Mouse (Mus musculus) forelimb bud, embryonic 11.5 days (tissue): ENCODE results near the gene Stox2.
"Not testable (repeated sequence)": the region's sequence is repeated elsewhere in the genome, so short reads cannot be mapped to it uniquely, and the experiment has no call there.

Experiments used
- DNase-seq: peaks from one replicate; pipeline ENCODE4 v3.0.0-alpha.2; 2012; ENCODE audit warnings: low read depth, low spot score

Stox2 gene

GRCm38 (mm10) chr8:47446312-47447046 lies at the start of gene Stox2:
TSS of gene Stox2 (minus strand) at chr8:47446362.
- DNase-seq: peak; percentile 33

DNA sequence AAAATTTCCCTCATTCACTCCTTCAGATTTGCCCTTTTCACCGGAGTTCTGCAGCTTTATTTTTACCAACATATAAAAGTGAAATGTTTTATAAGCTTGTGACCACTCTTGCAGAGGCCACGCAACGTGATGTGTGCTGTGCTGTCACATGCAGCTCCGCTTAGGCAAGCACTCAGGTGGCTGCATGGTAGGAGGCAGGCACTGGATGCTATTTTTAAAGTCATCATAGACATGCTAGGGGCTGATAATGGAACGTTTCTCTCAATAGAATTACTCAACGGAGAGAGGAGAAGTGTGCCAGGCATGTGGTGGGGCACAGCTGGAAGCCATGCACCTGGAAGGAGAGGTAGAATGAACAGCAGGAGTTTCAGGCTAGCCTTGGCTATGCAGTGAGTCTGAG lies 49.3 kb upstream of the Stox2 start:
- DNase-seq: no peak

- DNase-seq: no peak
Measured at GRCm38 (mm10) chr8:47494602-47495153, 48.5 kb upstream of the Stox2 start.

DNA sequence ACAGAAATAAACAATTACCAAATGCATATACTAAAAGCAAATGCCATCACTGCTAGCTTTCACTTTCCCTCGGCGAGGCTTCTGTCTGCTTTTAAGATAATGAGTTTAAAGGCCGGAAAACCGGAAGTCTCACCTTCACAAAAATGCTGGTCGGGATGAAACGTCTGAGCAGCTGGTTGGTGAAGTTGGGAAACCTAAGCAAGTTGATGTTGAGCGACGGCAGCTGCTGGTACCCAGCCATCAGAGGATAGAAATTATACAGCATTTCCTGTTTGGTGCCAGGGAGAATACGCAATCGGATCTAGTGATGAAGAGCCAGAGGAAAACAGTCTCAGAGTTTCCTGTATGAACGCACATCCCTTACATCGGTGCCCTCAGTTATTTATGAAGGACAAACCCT lies 46.9 kb upstream of the Stox2 start:
- no peak for DNase-seq

- DNase-seq: no peak
Measured at GRCm38 (mm10) chr8:47487231-47487630, 41.1 kb upstream of the Stox2 start.

DNA sequence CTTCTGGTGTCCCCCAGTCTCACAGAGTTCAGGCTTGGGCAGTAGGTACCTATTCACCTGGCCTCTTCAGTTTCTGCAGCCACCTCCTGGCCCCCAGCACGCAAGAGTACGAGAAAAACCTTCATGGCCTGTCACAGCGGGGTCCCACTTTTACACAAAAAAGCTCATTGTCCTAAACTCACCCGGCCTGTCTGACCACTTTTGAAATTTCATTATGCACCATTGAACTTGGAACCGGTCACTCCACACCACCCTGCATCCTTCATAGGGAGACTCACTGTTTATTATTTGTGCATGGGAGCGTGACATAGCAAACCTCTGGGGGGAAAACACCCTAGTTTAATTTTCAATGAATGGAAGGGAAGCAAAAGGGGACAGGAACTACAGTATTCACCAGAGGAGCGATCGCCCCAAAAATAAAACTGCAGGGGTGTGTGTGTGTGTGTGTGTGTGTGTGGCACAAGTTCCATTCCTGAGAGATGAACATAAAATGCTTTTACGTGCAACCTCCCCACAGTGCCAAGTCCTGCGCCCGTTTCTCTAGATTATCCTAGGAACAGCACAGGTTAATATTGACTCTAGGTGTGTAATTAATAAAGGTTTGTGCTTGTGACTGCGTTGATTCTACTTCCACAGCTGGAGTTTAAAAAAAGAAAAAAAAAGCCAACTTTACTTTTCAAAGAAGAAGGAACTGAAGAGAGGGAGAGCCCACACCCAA lies 36.4 kb upstream of the Stox2 start:
- no peak for DNase-seq

DNA sequence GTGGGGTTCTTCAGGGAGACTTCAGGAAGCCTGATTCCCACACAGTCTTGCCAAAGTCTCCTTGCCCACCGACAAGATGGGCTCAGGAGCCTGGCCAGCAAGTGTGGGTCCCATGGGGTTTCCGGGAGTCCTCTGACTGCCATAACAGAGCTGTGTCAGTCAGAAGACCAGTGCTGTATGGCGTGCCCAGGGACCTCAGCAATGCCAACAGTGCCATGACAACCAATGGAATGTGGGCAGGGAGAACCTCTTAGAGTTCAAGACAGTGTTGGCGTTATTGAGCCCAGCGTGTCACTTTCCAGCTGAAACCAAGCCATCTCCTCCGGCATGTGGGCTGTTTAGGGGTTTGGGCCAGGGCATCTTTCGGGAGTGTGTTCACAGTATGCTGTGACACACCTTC lies 33.9 kb upstream of the Stox2 start:
- DNase-seq: no peak

GRCm38 (mm10) chr8:47461650-47462049 lies 15.5 kb upstream of the Stox2 start:
- DNase-seq: no peak

DNA sequence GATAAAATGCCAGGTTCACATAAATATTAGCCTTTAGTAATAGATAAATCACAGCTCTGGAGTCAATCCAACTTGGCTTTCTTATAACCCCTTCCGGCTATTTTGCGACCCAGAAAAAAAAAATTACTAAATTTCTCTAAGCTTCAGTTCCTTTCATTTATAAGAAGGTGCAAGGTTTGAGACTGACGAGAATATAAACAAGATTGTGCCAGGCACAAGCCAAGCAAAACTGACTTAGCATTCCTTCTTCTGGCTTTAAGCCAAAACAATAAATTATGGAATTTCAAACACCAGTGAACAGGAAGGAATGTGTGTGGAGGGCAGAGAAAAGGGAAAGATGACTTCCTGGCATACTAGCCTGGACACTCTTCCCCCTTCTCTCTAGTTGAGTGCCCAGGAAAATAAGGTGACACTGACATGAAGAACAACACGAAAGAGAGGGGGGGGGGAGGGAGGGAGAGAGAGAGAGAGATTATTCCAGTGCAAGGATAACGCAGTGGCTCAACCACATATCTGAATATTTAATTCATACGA lies 13.1 kb upstream of the Stox2 start:
- no peak for DNase-seq

GRCm38 (mm10) chr8:47458591-47458990 lies 12.4 kb upstream of the Stox2 start:
- no peak for DNase-seq

DNA sequence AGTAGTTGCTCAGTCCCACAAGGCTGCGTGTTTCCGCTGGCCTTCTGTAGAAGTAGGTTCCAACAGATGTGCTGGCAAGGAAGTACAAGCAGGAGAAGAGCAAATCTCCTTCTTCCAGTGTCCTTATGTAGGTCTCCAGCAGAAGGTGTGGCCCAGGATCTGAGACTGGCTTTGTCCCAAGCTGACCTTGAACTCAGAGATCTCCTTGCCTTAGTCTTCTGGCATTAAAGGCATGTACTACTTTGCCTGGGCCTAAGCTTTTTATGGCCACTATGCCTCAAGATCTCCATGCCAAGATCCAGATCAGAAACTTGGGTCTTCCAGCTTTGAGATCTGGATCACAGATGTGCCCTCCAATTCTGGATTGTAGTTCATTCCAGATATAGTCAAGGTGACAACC lies 3.0 kb upstream of the Stox2 start:
- not testable (repeated sequence) for DNase-seq

GRCm38 (mm10) chr8:47439271-47439670 lies 6.9 kb downstream of the Stox2 start:
- DNase-seq: no peak

DNA sequence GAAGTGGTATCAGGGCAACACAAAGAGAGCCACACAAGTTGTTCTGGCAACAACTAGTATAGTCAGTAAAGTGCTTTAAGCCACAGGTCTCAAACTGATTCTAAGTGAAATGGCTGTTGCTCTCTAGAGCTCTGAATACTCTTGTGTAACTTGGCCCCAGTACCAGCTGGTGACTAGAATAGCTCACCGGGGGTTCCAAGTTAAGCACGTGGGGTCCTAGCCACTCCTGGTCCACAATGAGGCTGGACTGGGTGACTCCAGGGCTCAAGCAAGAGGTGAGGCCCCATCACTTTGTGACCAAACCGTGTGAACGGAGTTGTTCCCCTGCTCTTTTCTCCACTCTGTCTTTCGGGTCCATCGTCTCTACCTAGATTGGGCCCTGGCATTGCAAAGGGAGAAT lies 8.2 kb downstream of the Stox2 start:
- DNase-seq: no peak

DNA sequence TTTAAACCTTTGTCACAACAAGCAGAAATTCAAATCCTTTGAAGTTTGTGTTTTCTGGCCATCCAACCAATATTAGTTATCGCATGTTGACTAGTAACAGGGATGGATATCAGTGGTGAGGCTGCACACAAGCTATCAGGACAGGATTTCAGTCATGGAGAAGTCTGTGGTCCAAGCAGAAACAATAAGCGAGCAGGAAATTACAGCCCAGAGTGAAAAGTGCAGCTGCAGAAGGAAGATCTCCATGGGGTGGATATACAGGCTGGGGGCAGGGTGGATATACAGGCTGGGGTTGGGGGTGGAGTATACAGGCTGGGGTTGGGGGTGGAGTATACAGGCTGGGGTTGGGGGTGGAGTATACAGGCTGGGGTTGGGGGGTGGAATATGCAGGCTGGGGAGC lies 10.3 kb downstream of the Stox2 start:
- DNase-seq: no peak

DNA sequence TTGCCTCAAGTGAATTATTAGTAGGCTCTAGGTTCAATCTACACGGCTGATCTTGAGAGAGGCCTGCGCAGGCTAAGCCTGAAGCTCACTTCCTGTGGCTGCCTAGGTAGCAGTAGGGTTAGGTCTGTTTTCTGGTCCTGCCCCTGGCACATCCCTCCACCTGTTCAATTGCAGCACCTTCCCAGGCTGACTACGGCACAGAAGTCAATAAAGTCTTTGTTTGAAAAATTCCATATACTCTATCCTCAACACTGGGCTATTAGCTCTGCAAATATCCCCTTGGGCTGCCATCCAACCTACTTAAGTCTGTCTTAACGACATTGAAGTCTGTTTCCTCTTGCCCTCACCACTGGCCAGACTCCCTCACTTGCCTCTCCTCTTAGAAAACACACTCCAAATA lies 10.8 kb downstream of the Stox2 start:
- no peak for DNase-seq

- DNase-seq: no peak
Measured at GRCm38 (mm10) chr8:47431263-47431662, 14.9 kb downstream of the Stox2 start.

- not testable (repeated sequence) for DNase-seq
Measured at GRCm38 (mm10) chr8:47414258-47414525, 32.0 kb downstream of the Stox2 start.

- no peak for DNase-seq
Measured at GRCm38 (mm10) chr8:47413524-47414257, 32.5 kb downstream of the Stox2 start.

GRCm38 (mm10) chr8:47412696-47413523 lies 33.3 kb downstream of the Stox2 start:
- peak; percentile 28 for DNase-seq

GRCm38 (mm10) chr8:47411994-47412695 lies 34.0 kb downstream of the Stox2 start:
- peak; percentile 24 for DNase-seq

DNA sequence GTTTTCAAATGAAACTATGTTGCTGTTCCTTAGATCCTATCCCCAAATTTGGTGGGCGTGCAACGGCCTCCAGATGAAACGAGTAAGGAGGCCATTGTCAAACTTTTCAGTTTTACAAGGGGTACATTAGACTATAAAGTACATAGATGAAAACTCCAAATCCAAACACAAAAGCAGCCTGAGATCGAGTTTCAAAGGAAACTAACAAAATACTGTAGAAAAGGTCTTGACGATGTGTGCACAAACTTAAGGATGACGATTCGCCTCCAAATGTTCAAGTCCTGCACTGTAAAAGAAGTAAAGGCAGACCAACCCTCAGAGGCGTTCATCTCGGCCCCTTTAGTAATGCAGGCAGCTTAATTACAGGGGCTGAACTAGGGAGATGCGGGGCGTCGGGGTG lies 34.8 kb downstream of the Stox2 start:
- no peak for DNase-seq
